Mouse (Mus musculus) forebrain, embryonic 13.5 days (tissue): ENCODE measurements at regions not wholly inside any gene's neighbourhood (a gene's known extent, or its start where the extent isn't known, plus 50 kb on each side); places are given as distances from the start of the nearest gene placed in this dataset.
"Not testable (repeated sequence)": the region's sequence is repeated elsewhere in the genome, so short reads cannot be mapped to it uniquely, and the experiment has no call there.

Experiments
- ATAC-seq: fragments of 200-750 bp; cut with Nextera tagmentation; 2 replicates; pipeline ENCODE4 v1.8.0; 2017
- H3K27ac ChIP-seq: fragments of 300-500 bp; sonication (generic); 2 replicates; pipeline ENCODE4 v1.5.1; 2015; ENCODE audit warnings: inconsistent platforms, mild to moderate bottlenecking, moderate library complexity
- H3K27me3 ChIP-seq: fragments of 300-500 bp; sonication (generic); 2 replicates; pipeline ENCODE4 v1.6.1; 2015; ENCODE audit warnings: mild to moderate bottlenecking, inconsistent platforms
- H3K36me3 ChIP-seq: fragments of 300-500 bp; sonication (generic); 2 replicates; pipeline ENCODE4 v1.6.1; 2015; ENCODE audit warnings: mild to moderate bottlenecking, inconsistent platforms; ENCODE audit not compliant: poor library complexity, severe bottlenecking
- H3K4me1 ChIP-seq: fragments of 300-500 bp; sonication (generic); 2 replicates; pipeline ENCODE4 v1.6.1; 2015; ENCODE audit warnings: inconsistent platforms
- H3K4me2 ChIP-seq: fragments of 300-500 bp; sonication (generic); 2 replicates; pipeline ENCODE4 v1.6.1; 2015; ENCODE audit warnings: inconsistent platforms, mild to moderate bottlenecking, moderate library complexity
- H3K4me3 ChIP-seq: fragments of 300-500 bp; sonication (generic); 2 replicates; pipeline ENCODE4 v1.5.1; 2015; ENCODE audit warnings: mild to moderate bottlenecking, inconsistent platforms
- H3K9ac ChIP-seq: fragments of 300-500 bp; sonication (generic); 2 replicates; pipeline ENCODE4 v1.6.1; 2015; ENCODE audit warnings: mild to moderate bottlenecking, inconsistent platforms
- H3K9me3 ChIP-seq: fragments of 300-500 bp; sonication (generic); replicated peaks from 2 replicates; pipeline ENCODE4 v1.6.1; 2016; ENCODE audit warnings: inconsistent platforms
- WGBS: fragments of 180-500 bp; shearing (Covaris S2); methylation state at CpG from one replicate; pipeline ENCODE4 v1.1.7; 2015; 5-methylcytosine and 5-hydroxymethylcytosine counted together

- no peak for ATAC-seq
- peaks cover 48% of the 10 kb centered on the region for H3K4me1 ChIP-seq
- H3K9ac ChIP-seq: no peak overlapping the region
- H3K27me3 ChIP-seq: no peaks in the 10 kb centered on the region
- no peak overlapping the region for H3K4me2 ChIP-seq
- H3K27ac ChIP-seq: peak overlapping the region; percentile 8; the same call in 1 of the 2 replicates
- H3K9me3 ChIP-seq: peaks cover 9% of the 10 kb centered on the region
- WGBS: 53% methylated on average over 8 of the region's 8 CpGs
- H3K4me3 ChIP-seq: no peak overlapping the region
- no peaks in the 10 kb centered on the region for H3K36me3 ChIP-seq
Observed at GRCm38 (mm10) chr5:148690823-148691197, 138.2 kb upstream of the Ubl3 start.

DNA sequence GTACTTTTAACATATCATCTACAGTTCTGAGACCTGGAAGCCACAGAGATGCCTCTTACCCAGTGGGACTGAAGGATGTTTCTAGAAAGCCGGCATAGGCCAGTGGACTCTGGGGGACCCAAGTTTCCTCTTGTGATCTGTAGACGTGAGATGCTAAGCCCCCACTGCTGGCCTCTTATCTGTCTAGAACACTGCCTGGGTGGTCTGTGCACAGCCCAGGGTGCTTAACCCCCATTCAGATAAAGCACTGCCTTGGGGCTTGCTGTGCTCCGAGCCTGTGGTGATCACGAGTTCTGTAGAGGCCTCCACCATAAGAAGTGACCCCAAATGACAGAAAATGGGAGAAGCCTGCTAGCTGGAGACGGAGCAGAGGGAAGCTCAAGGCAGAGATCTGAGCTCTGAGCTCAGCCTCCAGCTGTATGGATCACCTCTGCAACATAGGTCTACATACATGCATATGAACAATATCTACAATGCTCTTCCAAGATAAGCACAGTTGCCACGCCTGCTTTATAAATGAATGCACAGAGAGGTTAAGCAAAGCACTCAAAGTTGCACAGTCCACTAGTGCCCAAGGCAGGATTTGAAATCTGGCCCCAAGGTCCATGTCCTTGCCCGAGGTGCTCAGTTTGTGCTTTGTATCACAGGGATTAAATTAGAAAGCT is 137.7 kb upstream of the Ubl3 start:
- H3K4me1 ChIP-seq: peaks cover 48% of the 10 kb centered on the region
- no peak overlapping the region for H3K27ac ChIP-seq
- H3K4me2 ChIP-seq: no peak overlapping the region
- H3K27me3 ChIP-seq: no peaks in the 10 kb centered on the region
- ATAC-seq: no peak
- peaks cover 8% of the 10 kb centered on the region for H3K9me3 ChIP-seq
- no peak overlapping the region for H3K4me3 ChIP-seq
- 67% methylated on average over 7 of the region's 7 CpGs for WGBS
- no peak overlapping the region for H3K9ac ChIP-seq
- no peaks in the 10 kb centered on the region for H3K36me3 ChIP-seq

DNA sequence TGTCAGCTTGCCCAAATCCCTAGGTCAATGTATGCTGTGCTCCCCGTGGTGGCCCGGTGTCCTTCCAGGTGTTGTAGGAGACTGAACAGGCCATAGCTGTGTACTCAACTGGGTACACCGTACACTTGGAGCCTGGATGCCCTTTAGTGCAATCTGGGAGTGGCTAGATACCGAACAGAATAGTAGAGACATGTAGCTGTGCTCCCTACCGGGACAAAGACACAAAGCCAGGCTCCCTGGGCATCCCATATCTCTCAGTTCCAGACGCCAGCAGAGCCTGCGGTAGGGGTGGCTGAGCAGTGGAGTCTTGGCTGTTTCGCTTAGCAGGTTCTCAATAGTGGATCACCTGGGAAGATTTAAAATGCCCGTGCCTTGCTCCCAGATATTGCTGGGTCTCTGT is 136.7 kb upstream of the Ubl3 start:
- H3K4me1 ChIP-seq: peaks cover 48% of the 10 kb centered on the region
- ATAC-seq: no peak; the same call in 1 of the 2 replicates
- H3K9me3 ChIP-seq: peaks cover 4% of the 10 kb centered on the region; the same call in 1 of the 2 replicates
- no peaks in the 10 kb centered on the region for H3K36me3 ChIP-seq
- H3K4me2 ChIP-seq: no peak overlapping the region
- H3K4me3 ChIP-seq: no peak overlapping the region
- H3K27ac ChIP-seq: peak overlapping the region; percentile 67
- no peaks in the 10 kb centered on the region for H3K27me3 ChIP-seq
- WGBS: 86% methylated on average over 9 of the region's 9 CpGs
- no peak overlapping the region for H3K9ac ChIP-seq

- Histone ChIP-seq H3K9ac (no peak overlapping the region), H3K4me2 (0 out of 2 replicates have a peak overlapping the region, but pooled peaks have one; percentile 12), H3K36me3 (no peaks in the 10 kb centered on the region), H3K27me3 (no peaks in the 10 kb centered on the region), H3K9me3 (peaks cover 4% of the 10 kb centered on the region; the same call in 1 of the 2 replicates), H3K4me1 (peaks cover 48% of the 10 kb centered on the region), H3K4me3 (no peak overlapping the region), H3K27ac (peak overlapping the region; percentile 67)
- 36% methylated on average over 8 of the region's 8 CpGs for WGBS
- ATAC-seq: peak; percentile 82
Observed at GRCm38 (mm10) chr5:148688501-148688900, 135.9 kb upstream of the Ubl3 start.

DNA sequence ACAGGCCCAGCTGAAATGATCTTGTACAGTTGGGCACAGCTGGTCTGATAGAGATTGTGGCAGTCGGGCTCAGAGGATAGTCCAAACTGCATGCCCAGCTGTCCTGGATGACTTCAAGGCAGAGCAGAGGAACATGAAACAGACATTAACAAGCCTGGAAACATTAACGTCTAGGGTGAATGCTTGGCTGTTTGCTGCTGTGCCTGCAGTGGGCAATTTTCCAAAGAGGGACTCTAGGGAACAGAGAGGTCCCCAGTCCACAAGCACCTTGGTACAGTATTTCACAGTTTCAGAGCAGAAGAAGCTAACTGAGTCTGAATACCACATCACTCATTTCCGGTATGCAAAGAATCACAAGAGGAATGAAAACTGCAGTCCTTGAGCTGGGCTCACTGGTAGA is 135.2 kb upstream of the Ubl3 start:
- Histone ChIP-seq H3K27ac (peak overlapping the region; percentile 67), H3K9ac (no peak overlapping the region), H3K9me3 (peaks cover 4% of the 10 kb centered on the region; the same call in 1 of the 2 replicates), H3K4me1 (peaks cover 43% of the 10 kb centered on the region), H3K4me2 (no peak overlapping the region), H3K27me3 (no peaks in the 10 kb centered on the region), H3K36me3 (no peaks in the 10 kb centered on the region), H3K4me3 (no peak overlapping the region)
- WGBS: 56% methylated on average over 3 of the region's 3 CpGs
- ATAC-seq: no peak

DNA sequence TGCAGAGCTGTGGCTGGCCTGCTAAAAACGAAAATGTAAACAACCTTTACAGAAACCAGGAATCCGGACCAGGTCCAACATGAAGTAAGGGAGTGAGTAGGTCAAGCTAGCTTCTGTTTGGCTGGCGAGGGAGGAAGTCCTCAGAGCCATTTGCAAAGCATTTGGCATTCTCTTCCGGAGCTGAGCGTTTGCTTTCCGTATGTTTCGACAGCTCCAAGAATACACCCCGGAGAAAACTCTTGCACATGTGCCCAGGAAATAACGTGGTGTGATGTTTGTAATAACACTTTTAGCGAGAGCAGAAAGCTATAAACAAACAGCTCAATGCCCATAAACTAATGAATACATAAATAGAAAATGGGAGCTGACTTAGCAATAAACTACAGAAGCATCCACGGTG is 131.6 kb upstream of the Ubl3 start:
- no peak for ATAC-seq
- H3K27me3 ChIP-seq: no peaks in the 10 kb centered on the region
- H3K9ac ChIP-seq: no peak overlapping the region
- H3K4me2 ChIP-seq: no peak overlapping the region
- no peaks in the 10 kb centered on the region for H3K36me3 ChIP-seq
- peaks cover 4% of the 10 kb centered on the region; the same call in 1 of the 2 replicates for H3K9me3 ChIP-seq
- WGBS: 79% methylated on average over 11 of the region's 11 CpGs
- peaks cover 17% of the 10 kb centered on the region for H3K4me1 ChIP-seq
- no peak overlapping the region for H3K4me3 ChIP-seq
- no peak overlapping the region for H3K27ac ChIP-seq

GRCm38 (mm10) chr5:148682553-148682952 is 130.0 kb upstream of the Ubl3 start:
- Histone ChIP-seq H3K27ac (no peak overlapping the region), H3K36me3 (no peaks in the 10 kb centered on the region), H3K9ac (no peak overlapping the region), H3K9me3 (peaks cover 4% of the 10 kb centered on the region; the same call in 1 of the 2 replicates), H3K4me1 (peaks cover 1% of the 10 kb centered on the region), H3K4me3 (no peak overlapping the region), H3K4me2 (no peak overlapping the region), H3K27me3 (no peaks in the 10 kb centered on the region)
- ATAC-seq: no peak
- WGBS: 96% methylated on average over 6 of the region's 6 CpGs

GRCm38 (mm10) chr5:148680341-148680740 is 127.8 kb upstream of the Ubl3 start:
- no peak for ATAC-seq
- H3K27ac ChIP-seq: no peak overlapping the region
- WGBS: 91% methylated on average over 5 of the region's 5 CpGs

GRCm38 (mm10) chr5:148679586-148679985 is 127.0 kb upstream of the Ubl3 start:
- no peak for ATAC-seq
- H3K27ac ChIP-seq: no peak overlapping the region
- H3K9ac ChIP-seq: no peak overlapping the region
- no peak overlapping the region for H3K4me3 ChIP-seq
- no peak overlapping the region for H3K4me2 ChIP-seq
- 96% methylated on average over 4 of the region's 4 CpGs for WGBS
- H3K27me3 ChIP-seq: no peaks in the 10 kb centered on the region
- H3K36me3 ChIP-seq: no peaks in the 10 kb centered on the region
- H3K4me1 ChIP-seq: no peaks in the 10 kb centered on the region
- no peaks in the 10 kb centered on the region for H3K9me3 ChIP-seq

More at GRCm38 (mm10) chr5:148680341-148680740, 127.8 kb upstream of the Ubl3 start:
- no peaks in the 10 kb centered on the region for H3K27me3 ChIP-seq
- H3K36me3 ChIP-seq: no peaks in the 10 kb centered on the region
- H3K9me3 ChIP-seq: peaks cover 3% of the 10 kb centered on the region; the same call in 1 of the 2 replicates
- H3K4me1 ChIP-seq: no peaks in the 10 kb centered on the region
- no peak overlapping the region for H3K4me3 ChIP-seq
- no peak overlapping the region for H3K4me2 ChIP-seq
- H3K9ac ChIP-seq: no peak overlapping the region

- H3K9ac ChIP-seq, H3K4me2 ChIP-seq, ATAC-seq, H3K9me3 ChIP-seq, H3K27me3 ChIP-seq, H3K27ac ChIP-seq, H3K4me3 ChIP-seq, H3K4me1 ChIP-seq, H3K36me3 ChIP-seq: not testable (repeated sequence)
- 95% methylated on average over 12 of the region's 12 CpGs for WGBS
Observed at GRCm38 (mm10) chr5:148678285-148678937, 125.8 kb upstream of the Ubl3 start.

- WGBS: 84% methylated on average over 12 of the region's 12 CpGs
- Histone ChIP-seq H3K4me2 (no peak overlapping the region), H3K27me3 (no peaks in the 10 kb centered on the region), H3K27ac (no peak overlapping the region), H3K36me3 (no peaks in the 10 kb centered on the region), H3K9ac (no peak overlapping the region), H3K9me3 (0 out of 2 replicates have a peak, but pooled peaks cover 8% of the 10 kb centered on the region), H3K4me1 (no peaks in the 10 kb centered on the region), H3K4me3 (no peak overlapping the region)
- ATAC-seq: no peak
Observed at GRCm38 (mm10) chr5:148674281-148674680, 121.7 kb upstream of the Ubl3 start.

- H3K4me2 ChIP-seq: no peak overlapping the region
- H3K27me3 ChIP-seq: no peaks in the 10 kb centered on the region
- H3K4me1 ChIP-seq: no peaks in the 10 kb centered on the region
- WGBS: 71% methylated on average over 15 of the region's 15 CpGs
- 0 out of 2 replicates have a peak, but pooled peaks have one; percentile 38 for ATAC-seq
- no peak overlapping the region for H3K9ac ChIP-seq
- peaks cover 8% of the 10 kb centered on the region; the same call in 1 of the 2 replicates for H3K9me3 ChIP-seq
- no peak overlapping the region for H3K4me3 ChIP-seq
- no peaks in the 10 kb centered on the region for H3K36me3 ChIP-seq
- no peak overlapping the region for H3K27ac ChIP-seq
Observed at GRCm38 (mm10) chr5:148662281-148662741, 109.7 kb upstream of the Ubl3 start.
